Mouse (Mus musculus): ENCODE data around the gene Olfr54. TPM values are rescaled to one million over a fixed set of nuclear protein-coding genes. Genes with fewer than 3 reads are reported as not detected.
"Not testable (repeated sequence)": the region's sequence is repeated elsewhere in the genome, so short reads cannot be mapped to it uniquely, and the experiment has no call there.

Olfr54 gene
- polyA plus RNA-seq, 1 experiment from 2014 or later: not detected

DNA sequence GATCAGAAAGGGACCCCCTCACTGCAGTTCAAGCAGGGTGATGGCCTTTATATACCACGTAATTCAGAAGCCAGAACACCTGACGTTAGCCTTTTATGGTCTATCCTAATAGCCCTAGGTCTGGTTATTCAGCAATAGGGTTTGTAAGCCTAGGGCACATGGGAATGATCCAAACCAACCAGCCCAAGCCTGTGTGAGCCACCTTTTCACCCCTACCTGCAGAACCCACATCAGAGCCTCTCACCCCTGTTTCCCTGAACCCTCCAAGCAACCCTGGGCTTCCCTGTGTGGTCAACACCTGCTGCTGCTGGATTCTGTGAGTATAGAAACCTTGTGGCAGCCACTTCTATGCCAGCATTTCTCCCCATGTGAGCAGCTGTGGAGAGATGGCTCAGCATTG, 16.2 kb downstream of the Olfr54 start:
- Histone ChIP-seq H3K9ac (ENCODE audit: low read length) (no peak overlapping the region), H3K9me3 (ENCODE audit: control insufficient read depth, low read length) (no peaks in the 10 kb centered on the region), H3K4me3 (ENCODE audit: low read length) (no peak overlapping the region), H3K27me3 (ENCODE audit: control insufficient read depth, insufficient read depth, low read depth, low read length) (no peaks in the 10 kb centered on the region), H3K36me3 (ENCODE audit: control insufficient read depth, insufficient read depth, low read length) (no peaks in the 10 kb centered on the region), H3K4me1 (replicated peaks; ENCODE audit: control insufficient read depth, insufficient read depth, low read length) (no peaks in the 10 kb centered on the region), H3K27ac (ENCODE audit: low read length) (no peak overlapping the region), H3K4me2 (ENCODE audit: low read depth, low read length) (no peak overlapping the region)
- 73% methylated on average over 2 of the region's 2 CpGs for WGBS
- ATAC-seq (ENCODE audit: low read depth): no peak

DNA sequence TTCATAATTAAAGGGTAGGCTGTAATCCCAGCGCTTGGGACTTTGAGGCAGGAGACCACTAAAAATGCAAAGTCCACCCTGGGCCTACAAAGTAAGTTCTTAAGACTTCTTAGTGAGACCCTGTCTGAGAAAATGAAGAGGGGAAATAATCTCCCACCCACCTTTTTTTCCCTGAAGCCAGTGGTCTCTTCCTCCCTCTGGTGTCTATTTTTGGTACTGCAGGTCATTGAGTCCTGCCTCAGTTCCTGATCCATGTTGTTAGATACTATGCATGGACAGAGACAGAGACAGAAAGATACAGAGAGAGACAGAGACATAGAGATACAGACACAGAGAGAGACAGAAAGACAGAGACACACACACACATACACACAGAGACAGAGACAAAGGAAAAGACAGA, 18.8 kb downstream of the Olfr54 start:
- no peak overlapping the region for H3K4me3 ChIP-seq (ENCODE audit: low read length)
- no peaks in the 10 kb centered on the region for H3K27me3 ChIP-seq (ENCODE audit: control insufficient read depth, insufficient read depth, low read depth, low read length)
- WGBS: 17% methylated on average over 1 of the region's 1 CpGs
- no peak overlapping the region for H3K9ac ChIP-seq (ENCODE audit: low read length)
- ATAC-seq (ENCODE audit: low read depth): no peak
- H3K4me2 ChIP-seq (ENCODE audit: low read depth, low read length): no peak overlapping the region
- no peaks in the 10 kb centered on the region for H3K4me1 ChIP-seq (replicated peaks; ENCODE audit: control insufficient read depth, insufficient read depth, low read length)
- H3K27ac ChIP-seq (ENCODE audit: low read length): no peak overlapping the region
- no peaks in the 10 kb centered on the region for H3K9me3 ChIP-seq (ENCODE audit: control insufficient read depth, low read length)
- H3K36me3 ChIP-seq (ENCODE audit: control insufficient read depth, insufficient read depth, low read length): no peaks in the 10 kb centered on the region

DNA sequence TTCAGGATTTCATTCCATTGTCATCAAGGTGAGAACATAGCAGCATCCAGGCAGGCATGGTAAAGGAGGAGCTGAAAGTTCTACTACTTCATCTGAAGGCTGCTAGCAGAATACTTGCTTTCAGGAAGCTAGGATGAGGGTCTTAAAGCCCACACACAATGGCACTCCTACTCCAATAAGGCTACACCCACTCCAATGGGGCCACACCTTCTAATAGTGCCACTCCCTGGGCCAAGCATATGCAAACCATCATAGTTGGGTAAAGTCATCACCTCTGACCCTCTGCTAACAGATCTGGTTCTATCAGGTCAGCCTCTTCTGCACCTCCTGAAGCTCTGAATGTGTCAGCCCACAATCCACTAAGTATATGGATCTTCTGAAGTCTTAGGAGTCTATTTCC, 20.1 kb downstream of the Olfr54 start:
- H3K4me1 ChIP-seq (replicated peaks; ENCODE audit: control insufficient read depth, insufficient read depth, low read length); H3K9ac ChIP-seq (ENCODE audit: low read length); H3K4me3 ChIP-seq (ENCODE audit: low read length); ATAC-seq (ENCODE audit: low read depth); H3K36me3 ChIP-seq (ENCODE audit: control insufficient read depth, insufficient read depth, low read length); H3K4me2 ChIP-seq (ENCODE audit: low read depth, low read length); H3K27ac ChIP-seq (ENCODE audit: low read length); H3K9me3 ChIP-seq (ENCODE audit: control insufficient read depth, low read length); H3K27me3 ChIP-seq (ENCODE audit: control insufficient read depth, insufficient read depth, low read depth, low read length): not testable (repeated sequence)

DNA sequence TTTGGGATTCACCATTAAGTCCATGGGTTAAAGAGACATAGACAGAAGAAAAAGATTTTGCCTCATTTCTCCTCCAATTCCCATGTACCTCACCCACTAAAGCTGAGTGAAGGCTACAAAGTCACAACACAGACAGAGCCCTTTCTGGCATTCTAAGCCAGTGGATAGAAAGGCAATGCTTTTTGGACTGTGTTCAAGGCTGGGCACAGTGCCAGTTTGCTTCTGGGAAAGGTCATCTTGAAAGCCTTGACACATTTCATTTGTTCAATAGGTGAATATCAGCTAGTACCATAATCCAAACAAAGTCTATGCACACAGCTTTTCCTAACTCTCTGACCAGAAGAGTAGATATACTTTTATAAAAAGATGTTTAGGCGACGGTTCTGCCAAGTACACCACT, 21.9 kb downstream of the Olfr54 start:
- 51% methylated on average over 2 of the region's 2 CpGs for WGBS
- no peaks in the 10 kb centered on the region for H3K27me3 ChIP-seq (ENCODE audit: control insufficient read depth, insufficient read depth, low read depth, low read length)
- no peak overlapping the region for H3K9ac ChIP-seq (ENCODE audit: low read length)
- H3K36me3 ChIP-seq (ENCODE audit: control insufficient read depth, insufficient read depth, low read length): no peaks in the 10 kb centered on the region
- H3K27ac ChIP-seq (ENCODE audit: low read length): no peak overlapping the region
- H3K4me1 ChIP-seq (replicated peaks; ENCODE audit: control insufficient read depth, insufficient read depth, low read length): no peaks in the 10 kb centered on the region
- no peak overlapping the region for H3K4me3 ChIP-seq (ENCODE audit: low read length)
- ATAC-seq (ENCODE audit: low read depth): no peak
- no peak overlapping the region for H3K4me2 ChIP-seq (ENCODE audit: low read depth, low read length)
- no peaks in the 10 kb centered on the region for H3K9me3 ChIP-seq (ENCODE audit: control insufficient read depth, low read length)

DNA sequence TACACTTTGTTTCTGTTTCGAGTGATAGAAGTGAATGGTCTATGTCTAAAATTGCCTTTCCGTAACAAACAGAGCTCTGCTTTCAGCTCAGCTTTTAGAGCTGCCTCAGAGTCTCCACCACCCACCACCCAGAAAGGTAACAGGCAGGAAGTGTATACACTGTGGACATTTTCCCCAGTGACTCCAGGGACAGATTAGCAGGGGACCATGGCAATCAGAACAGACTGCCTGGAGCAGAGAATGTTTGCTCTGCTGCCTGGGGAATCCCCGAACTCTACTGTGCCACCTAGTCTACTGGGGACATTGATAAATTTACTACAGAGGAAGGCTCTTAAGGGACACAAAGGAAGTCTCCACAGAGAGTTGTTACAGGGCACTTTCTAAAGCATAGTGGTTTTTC, 30.7 kb downstream of the Olfr54 start:
- WGBS: 57% methylated on average over 3 of the region's 3 CpGs
- H3K36me3 ChIP-seq (ENCODE audit: control insufficient read depth, insufficient read depth, low read length); H3K9ac ChIP-seq (ENCODE audit: low read length); ATAC-seq (ENCODE audit: low read depth); H3K27me3 ChIP-seq (ENCODE audit: control insufficient read depth, insufficient read depth, low read depth, low read length); H3K4me3 ChIP-seq (ENCODE audit: low read length); H3K4me2 ChIP-seq (ENCODE audit: low read depth, low read length); H3K4me1 ChIP-seq (replicated peaks; ENCODE audit: control insufficient read depth, insufficient read depth, low read length); H3K9me3 ChIP-seq (ENCODE audit: control insufficient read depth, low read length); H3K27ac ChIP-seq (ENCODE audit: low read length): not testable (repeated sequence)

DNA sequence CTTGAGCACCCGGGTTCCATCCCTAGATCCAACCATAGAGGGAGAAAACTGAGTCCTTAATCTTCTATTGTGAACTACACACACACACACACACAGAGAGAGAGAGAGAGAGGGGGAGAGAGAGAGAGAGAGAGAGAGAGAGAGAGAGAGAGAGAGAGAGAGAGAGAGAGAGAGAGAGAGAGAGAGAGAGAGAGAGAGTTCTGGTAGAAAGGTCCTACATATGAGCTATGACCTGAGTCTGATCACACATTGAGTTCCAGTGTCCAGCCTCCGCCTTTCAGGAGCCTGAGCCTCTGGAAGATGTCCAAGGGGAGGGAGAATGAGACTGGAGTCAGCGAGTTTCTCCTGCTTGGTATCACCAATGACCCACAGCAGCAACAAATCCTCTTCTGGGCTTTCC, 33.8 kb downstream of the Olfr54 start, which contains the start of gene Olfr1375:
Gene Olfr1375, plus strand, starts transcription at position 301 of the 400 bp plus-strand sequence.
- H3K4me3 ChIP-seq (ENCODE audit: low read length); H3K9ac ChIP-seq (ENCODE audit: low read length); H3K27me3 ChIP-seq (ENCODE audit: control insufficient read depth, insufficient read depth, low read depth, low read length); H3K36me3 ChIP-seq (ENCODE audit: control insufficient read depth, insufficient read depth, low read length); H3K27ac ChIP-seq (ENCODE audit: low read length); H3K4me2 ChIP-seq (ENCODE audit: low read depth, low read length); H3K9me3 ChIP-seq (ENCODE audit: control insufficient read depth, low read length); H3K4me1 ChIP-seq (replicated peaks; ENCODE audit: control insufficient read depth, insufficient read depth, low read length); ATAC-seq (ENCODE audit: low read depth): not testable (repeated sequence)
- WGBS: 42% methylated on average over 3 of the region's 3 CpGs

DNA sequence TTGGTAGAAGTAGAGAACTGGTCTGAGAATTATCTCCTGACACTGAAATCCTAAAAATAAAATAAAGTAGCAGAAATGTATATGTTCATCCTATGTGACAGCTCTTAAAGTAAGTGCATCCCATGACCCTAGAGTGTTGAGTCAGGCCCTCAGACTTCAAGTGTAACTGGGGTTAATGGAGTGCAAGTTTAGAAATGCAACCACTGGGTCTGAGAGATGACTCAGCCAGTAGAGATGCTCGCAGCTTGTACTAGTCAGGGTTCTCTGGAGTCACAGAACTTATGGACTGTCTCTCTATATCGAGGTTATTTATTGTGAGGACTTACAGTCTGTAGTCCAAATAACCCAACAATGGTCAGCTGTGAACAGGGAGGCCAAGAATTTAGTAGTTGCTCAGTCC, 37.6 kb downstream of the Olfr54 start:
- 51% methylated on average over 2 of the region's 2 CpGs for WGBS
- Histone ChIP-seq H3K36me3 (ENCODE audit: control insufficient read depth, insufficient read depth, low read length) (no peaks in the 10 kb centered on the region), H3K9me3 (ENCODE audit: control insufficient read depth, low read length) (no peaks in the 10 kb centered on the region), H3K9ac (ENCODE audit: low read length) (no peak overlapping the region), H3K4me1 (replicated peaks; ENCODE audit: control insufficient read depth, insufficient read depth, low read length) (no peaks in the 10 kb centered on the region), H3K27me3 (ENCODE audit: control insufficient read depth, insufficient read depth, low read depth, low read length) (no peaks in the 10 kb centered on the region), H3K27ac (ENCODE audit: low read length) (no peak overlapping the region), H3K4me2 (ENCODE audit: low read depth, low read length) (no peak overlapping the region), H3K4me3 (ENCODE audit: low read length) (no peak overlapping the region)
- no peak for ATAC-seq (ENCODE audit: low read depth)

DNA sequence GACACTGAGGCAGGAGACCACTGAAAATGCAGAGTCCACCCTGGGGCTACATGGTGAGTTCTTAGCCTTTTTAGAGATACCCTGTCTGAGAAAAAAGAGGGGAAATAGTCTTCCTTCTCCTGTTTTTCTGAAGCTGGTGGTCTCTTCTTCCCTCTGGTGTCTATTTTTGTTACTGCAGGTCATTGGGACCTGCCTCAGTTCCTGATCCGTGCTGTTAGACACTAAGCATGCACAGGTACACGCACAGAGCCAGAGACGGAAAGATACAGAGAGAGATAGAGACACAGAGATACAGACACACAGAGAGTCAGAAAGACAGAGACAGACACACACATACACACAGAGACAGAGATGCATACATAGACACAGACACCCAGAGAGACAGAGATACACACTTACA, 39.2 kb downstream of the Olfr54 start:
- no peak overlapping the region for H3K4me2 ChIP-seq (ENCODE audit: low read depth, low read length)
- no peaks in the 10 kb centered on the region for H3K27me3 ChIP-seq (ENCODE audit: control insufficient read depth, insufficient read depth, low read depth, low read length)
- 35% methylated on average over 3 of the region's 3 CpGs for WGBS
- H3K4me3 ChIP-seq (ENCODE audit: low read length): no peak overlapping the region
- no peak for ATAC-seq (ENCODE audit: low read depth)
- H3K9ac ChIP-seq (ENCODE audit: low read length): no peak overlapping the region
- H3K9me3 ChIP-seq (ENCODE audit: control insufficient read depth, low read length): no peaks in the 10 kb centered on the region
- no peak overlapping the region for H3K27ac ChIP-seq (ENCODE audit: low read length)
- no peaks in the 10 kb centered on the region for H3K36me3 ChIP-seq (ENCODE audit: control insufficient read depth, insufficient read depth, low read length)
- no peaks in the 10 kb centered on the region for H3K4me1 ChIP-seq (replicated peaks; ENCODE audit: control insufficient read depth, insufficient read depth, low read length)

DNA sequence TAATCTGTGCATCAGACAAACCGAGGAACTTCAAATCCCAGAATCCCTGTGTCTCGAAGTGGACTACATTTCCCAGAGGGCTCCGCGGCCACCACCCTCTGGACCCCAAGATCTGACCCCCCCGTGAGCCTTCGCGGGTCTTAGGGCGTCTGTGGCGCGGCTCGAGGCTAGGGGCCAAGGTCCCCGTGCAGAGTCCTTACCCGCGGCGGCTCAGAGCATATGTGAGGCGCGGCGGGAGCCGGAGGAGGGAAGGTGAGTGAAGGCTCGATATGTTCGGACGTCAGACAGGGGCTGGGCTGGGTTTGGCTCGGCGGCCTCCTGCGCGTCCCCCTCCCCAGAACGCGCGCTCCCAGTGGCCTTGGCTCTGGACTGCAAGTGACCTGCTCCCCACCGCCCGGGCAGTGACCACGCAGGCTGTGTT, 45.1 kb downstream of the Olfr54 start, which contains the start of gene Zfp354a:
Gene Zfp354a, plus strand, starts transcription at position 107 of the 421 bp plus-strand sequence.
- Histone ChIP-seq H3K27me3 (ENCODE audit: control insufficient read depth, insufficient read depth, low read depth, low read length) (no peaks in the 10 kb centered on the region), H3K9ac (ENCODE audit: low read length) (peak within 1 kb of the TSS; percentile 87), H3K4me2 (ENCODE audit: low read depth, low read length) (peak within 1 kb of the TSS; percentile 60), H3K36me3 (ENCODE audit: control insufficient read depth, insufficient read depth, low read length) (peaks cover 5% of the 10 kb centered on the region; the same call in 1 of the 2 replicates), H3K4me1 (replicated peaks; ENCODE audit: control insufficient read depth, insufficient read depth, low read length) (peaks cover 6% of the 10 kb centered on the region; the same call in 1 of the 2 replicates), H3K9me3 (ENCODE audit: control insufficient read depth, low read length) (no peaks in the 10 kb centered on the region), H3K4me3 (ENCODE audit: low read length) (peak within 1 kb of the TSS; percentile 74), H3K27ac (ENCODE audit: low read length) (peak within 1 kb of the TSS; percentile 43; the same call in 1 of the 2 replicates)
- WGBS: under 1% methylated on average over 29 of the region's 32 CpGs
- ATAC-seq (ENCODE audit: low read depth): peak; percentile 95

DNA sequence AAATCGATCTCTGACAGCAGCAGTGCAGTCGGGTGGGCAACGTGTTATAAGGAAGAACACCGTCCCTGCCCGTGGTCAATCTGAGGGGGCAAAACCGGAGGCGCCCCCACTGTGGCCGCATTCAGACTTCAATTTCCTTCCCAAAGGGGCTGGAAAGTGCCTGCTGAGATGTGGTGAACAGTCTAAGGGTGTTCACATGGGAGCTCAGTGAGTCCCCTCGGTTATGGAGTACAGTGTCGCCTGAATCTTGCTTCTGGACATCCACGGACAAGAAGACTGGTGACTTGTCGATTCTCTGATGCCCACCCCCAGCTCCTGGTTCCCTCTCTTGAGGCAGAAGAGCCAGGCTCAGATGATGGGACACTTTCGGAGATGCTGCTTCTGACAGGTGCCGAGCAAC, 45.6 kb downstream of the Olfr54 start:
- Histone ChIP-seq H3K36me3 (ENCODE audit: control insufficient read depth, insufficient read depth, low read length) (peaks cover 5% of the 10 kb centered on the region; the same call in 1 of the 2 replicates), H3K9ac (ENCODE audit: low read length) (peak overlapping the region; percentile 87), H3K4me1 (replicated peaks; ENCODE audit: control insufficient read depth, insufficient read depth, low read length) (peaks cover 6% of the 10 kb centered on the region; the same call in 1 of the 2 replicates), H3K4me3 (ENCODE audit: low read length) (peak overlapping the region; percentile 74), H3K4me2 (ENCODE audit: low read depth, low read length) (peak overlapping the region; percentile 60), H3K27me3 (ENCODE audit: control insufficient read depth, insufficient read depth, low read depth, low read length) (no peaks in the 10 kb centered on the region), H3K9me3 (ENCODE audit: control insufficient read depth, low read length) (no peaks in the 10 kb centered on the region), H3K27ac (ENCODE audit: low read length) (no peak overlapping the region)
- WGBS: 13% methylated on average over 14 of the region's 14 CpGs
- peak; percentile 41; the same call in 1 of the 2 replicates for ATAC-seq (ENCODE audit: low read depth)

Data from lung, embryonic 16.5 days (tissue).